Mouse (Mus musculus): ENCODE data around the gene Fastkd5. TPM values are rescaled to one million over a fixed set of nuclear protein-coding genes. Genes with fewer than 3 reads are reported as not detected.
"Not testable (repeated sequence)": the region's sequence is repeated elsewhere in the genome, so short reads cannot be mapped to it uniquely, and the experiment has no call there.

Gene Fastkd5
- 1 to 10 TPM; 5.4 to 6.1 TPM for total RNA-seq (2021)
- long read RNA-seq, experiment 1, partial matches to known transcripts: 0 of 2 reads
- long read RNA-seq, experiment 1, other reads (novel, unspliced or antisense): 0 of 2 reads
- long read RNA-seq, experiment 2, partial matches to known transcripts: 0 of 5 reads
- long read RNA-seq, experiment 2, other reads (novel, unspliced or antisense): 3 of 5 reads

DNA sequence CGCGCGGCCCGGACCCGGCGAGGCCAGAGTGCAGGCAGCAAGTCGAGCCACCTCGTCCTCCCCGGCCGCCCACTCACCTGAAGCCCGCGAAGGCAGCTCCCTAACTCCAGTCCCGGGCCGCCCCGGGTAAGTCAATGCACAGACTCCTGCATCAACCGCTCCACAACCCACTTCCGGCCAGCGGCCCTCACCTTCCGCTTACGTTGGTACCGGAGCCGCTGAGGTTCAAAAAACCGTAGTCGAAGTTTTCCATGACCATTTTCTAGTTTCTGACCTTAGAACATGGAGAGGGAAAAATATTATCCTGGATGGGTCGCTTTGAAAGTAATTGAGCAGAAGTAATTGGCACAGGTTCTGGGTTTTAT lies at the start of gene Fastkd5, which contains the start of gene Ubox5:
Gene Fastkd5, minus strand, starts transcription at position 189 of the 365 bp plus-strand sequence.
Gene Ubox5, minus strand, starts transcription at position 200 of the 365 bp plus-strand sequence.
- DNase-seq: peak; percentile 90
- intact Hi-C loops (cut with DNase I; ENCODE audit: low total_unique reads): no loop called here

DNA sequence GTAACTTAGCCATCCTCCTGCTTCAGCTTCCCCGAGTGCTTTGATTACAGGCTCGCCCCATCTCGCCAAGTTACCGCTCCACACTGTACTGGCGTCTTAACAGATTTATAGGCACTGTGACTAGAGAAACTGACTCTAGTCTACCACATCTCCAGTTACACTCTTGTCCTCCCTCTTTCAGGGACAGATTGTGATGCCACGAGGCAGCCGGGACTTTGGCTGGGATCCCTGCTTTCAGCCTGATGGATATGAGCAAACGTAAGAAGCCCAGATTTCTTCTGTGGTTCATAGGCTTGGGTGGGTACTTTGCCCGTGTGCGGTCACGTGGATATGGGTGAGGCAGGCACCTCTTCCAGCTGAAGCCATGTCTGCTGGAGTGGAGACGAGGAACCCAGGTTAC lies 49.3 kb upstream of the Fastkd5 start:
- DNase-seq: no peak
- intact Hi-C loops (cut with DNase I; ENCODE audit: low total_unique reads): no loop called here

DNA sequence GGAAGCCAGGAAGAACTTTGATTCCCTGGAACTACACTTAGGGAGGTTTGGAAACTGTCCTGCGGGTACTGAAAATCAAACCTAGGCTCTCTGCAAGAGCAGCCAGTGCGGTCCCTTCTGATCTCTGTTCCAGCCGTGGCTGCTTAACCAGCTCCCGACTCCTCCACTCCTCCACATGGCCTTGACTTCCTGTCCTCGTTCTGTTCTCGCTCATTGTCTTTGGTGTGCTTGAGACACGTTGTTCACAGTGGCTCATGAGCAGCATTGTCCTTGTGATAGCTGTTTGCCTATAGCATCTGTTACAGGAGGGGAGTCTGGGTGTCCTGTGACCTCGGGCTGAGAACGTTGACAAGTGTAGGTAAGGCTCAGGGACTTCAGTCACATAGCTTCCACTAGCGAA lies 47.4 kb upstream of the Fastkd5 start:
- no peak for DNase-seq
- intact Hi-C loops (cut with DNase I; ENCODE audit: low total_unique reads): no loop called here

DNA sequence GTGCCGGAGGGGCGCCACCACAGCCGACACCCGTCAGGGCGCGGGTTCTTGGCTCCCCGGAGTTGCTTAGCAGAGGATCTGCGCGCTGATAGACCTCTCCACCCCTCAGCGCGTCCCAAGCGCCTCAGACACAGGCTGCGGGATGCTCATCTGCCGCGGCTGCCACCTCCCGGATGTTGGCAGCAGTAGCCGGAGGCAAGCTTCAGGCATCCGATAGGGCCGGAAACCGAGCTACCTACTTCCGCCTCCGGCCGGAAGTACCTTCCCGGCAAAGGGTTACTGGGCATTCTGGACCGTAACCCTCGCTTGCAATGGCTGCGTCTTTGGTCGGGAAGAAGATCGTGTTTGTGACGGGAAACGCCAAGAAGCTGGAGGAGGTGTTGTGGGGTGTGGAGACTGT lies 37.7 kb upstream of the Fastkd5 start, which contains the start of gene Itpa:
Gene Itpa, plus strand, starts transcription at position 52 of the 400 bp plus-strand sequence.
- peak; percentile 89 for DNase-seq
- intact Hi-C loops (cut with DNase I; ENCODE audit: low total_unique reads): no loop called here

DNA sequence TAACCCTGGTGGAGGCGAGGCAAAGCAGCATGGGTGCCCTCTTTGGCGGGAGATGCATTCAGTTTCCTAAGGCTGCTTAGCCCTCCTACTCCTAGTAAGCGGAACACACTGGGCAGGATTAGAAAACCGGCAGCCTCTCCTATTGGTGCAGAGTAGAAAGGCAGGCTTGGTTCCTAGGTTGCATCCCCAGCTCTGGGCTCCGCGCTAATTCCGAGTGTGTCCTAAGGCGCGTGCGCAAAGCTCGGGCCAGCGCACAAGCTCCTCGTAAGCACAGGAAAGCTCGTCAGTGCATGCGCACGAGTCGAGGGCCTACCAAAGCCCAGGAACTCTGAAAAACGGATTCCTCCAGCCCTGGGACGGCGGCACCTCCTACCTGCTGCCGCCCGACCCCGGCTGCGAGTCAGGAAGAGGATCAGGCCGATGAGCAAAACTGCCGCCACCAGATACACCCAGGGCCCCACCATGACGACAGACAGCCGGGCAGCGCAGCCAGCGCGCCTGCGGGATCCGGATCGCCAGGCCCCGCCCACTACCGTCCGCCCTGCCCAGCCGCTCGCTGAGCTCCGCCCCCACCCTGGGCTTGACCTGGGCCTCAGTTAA lies 34.4 kb upstream of the Fastkd5 start, which contains the start of gene Ddrgk1:
Gene Ddrgk1, minus strand, starts transcription at position 558 of the 600 bp plus-strand sequence.
- intact Hi-C loops (cut with DNase I; ENCODE audit: low total_unique reads): no loop called here

DNA sequence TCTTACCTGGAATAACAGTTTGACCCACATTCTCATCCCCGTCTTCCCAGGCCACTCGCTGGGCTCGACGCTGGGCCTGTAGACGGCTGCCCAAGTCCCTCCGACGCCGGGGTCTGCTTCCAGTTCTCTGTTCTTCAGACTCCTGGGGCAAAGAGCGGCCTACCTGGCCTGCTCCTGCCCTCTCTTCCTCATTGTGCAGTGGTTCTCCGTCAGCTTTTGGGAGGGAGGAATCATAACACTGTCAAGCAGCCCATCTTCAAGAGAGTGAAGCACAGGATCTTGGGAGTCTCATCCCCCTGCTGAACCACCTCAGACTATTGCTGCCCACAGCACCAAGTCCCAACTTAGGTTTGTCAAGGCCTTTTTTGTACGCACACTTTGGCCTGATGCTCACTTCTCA lies 33.5 kb upstream of the Fastkd5 start:
- intact Hi-C loops (cut with DNase I; ENCODE audit: low total_unique reads): no loop called here
- no peak for DNase-seq

More for the DNA sequence above, 34.4 kb upstream of the Fastkd5 start, which contains the start of gene Ddrgk1:
- DNase-seq: peak; percentile 93

DNA sequence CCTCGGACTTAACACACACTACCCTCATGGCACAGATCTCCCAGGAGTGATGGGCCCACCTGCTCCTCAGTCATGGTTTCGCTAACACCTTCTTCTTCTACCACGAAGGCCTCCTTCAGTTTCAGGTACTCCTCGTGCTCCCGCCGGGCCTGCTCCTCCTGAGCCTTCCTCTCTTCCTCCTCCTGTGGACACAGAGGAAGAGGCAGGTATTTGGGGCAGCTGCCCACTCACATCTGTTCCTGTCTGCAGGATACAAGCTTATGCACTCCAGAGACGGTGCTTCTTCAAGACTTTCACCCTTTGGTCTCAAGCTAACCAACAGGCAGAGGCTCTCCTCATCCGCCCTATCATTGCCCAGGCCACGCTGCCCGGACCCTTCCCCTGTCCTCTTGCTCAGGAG lies 28.7 kb upstream of the Fastkd5 start:
- no peak for DNase-seq
- intact Hi-C loops (cut with DNase I; ENCODE audit: low total_unique reads): no loop called here

DNA sequence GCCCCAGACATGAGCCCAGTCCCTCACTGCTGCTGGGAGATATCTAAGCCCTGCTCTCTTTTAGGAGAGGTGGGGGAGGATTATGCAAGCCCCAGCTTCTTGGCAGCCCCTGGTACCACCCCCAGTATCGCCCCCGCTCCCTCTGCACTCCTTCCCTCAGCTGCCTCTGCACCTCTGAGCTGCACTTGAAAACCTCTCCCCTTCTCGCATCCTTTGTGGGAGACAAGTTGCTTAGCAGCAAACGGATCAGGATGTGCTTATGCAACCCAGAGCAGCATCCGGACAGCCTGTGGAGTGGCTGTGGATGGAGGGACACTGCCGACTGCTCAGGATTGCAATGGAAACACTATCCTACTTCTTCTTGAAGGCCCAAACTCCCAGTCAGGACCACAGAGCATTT lies 27.7 kb upstream of the Fastkd5 start:
- no peak for DNase-seq
- intact Hi-C loops (cut with DNase I; ENCODE audit: low total_unique reads): no loop called here

DNA sequence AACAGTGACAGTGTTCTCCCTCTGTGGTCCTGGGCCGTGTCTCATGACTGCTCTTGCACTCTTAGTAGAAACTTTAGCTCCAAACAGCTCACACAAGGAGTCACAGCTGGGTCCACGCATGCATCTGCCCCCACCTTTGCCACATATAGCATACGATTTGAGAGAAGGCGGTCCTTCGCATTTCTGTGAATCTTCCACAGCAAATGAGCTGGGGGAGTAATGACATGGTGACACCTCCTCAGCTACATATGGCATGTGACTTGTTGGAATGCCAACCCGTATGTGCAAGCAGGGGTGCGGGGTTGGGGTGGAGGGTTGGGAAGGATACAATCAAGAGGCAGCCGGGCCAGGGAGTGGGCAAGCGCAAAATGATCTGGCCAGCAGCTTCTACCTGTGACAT lies 26.7 kb upstream of the Fastkd5 start:
- intact Hi-C loops (cut with DNase I; ENCODE audit: low total_unique reads): no loop called here
- DNase-seq: no peak

DNA sequence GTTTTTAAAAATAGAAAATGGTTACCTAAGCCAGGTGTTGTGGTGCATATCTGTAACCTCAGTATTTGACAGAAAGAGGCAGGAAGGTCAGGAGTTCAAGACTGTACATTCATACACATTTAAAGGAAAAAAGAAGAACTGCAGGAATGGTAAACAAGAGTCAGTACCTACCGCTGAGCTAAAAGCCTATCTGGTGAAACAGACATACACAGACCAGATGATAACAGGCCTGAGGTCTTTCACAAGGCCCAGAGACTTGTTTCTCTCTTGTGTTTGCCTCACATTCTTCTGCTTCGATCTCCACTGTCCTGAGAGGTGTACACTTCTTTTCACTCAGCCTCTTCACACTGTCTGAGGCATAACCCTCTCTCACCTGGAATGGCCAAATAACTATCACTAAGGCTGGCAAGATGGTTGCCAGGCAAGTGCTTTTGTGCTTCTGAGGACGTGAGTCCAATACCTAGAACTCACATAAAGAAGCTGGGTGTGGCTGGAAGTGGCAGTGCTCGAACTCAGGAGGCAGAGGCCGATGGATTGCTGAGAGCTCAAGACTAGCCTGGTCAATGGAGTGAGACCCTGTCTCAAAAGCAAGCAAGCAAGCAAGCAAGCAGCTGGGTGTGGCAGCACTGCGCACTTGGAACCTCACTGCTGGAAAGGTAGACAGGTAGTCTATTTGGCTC lies 26.0 kb upstream of the Fastkd5 start:
- intact Hi-C loops (cut with DNase I; ENCODE audit: low total_unique reads): no loop called here
- no peak for DNase-seq

DNA sequence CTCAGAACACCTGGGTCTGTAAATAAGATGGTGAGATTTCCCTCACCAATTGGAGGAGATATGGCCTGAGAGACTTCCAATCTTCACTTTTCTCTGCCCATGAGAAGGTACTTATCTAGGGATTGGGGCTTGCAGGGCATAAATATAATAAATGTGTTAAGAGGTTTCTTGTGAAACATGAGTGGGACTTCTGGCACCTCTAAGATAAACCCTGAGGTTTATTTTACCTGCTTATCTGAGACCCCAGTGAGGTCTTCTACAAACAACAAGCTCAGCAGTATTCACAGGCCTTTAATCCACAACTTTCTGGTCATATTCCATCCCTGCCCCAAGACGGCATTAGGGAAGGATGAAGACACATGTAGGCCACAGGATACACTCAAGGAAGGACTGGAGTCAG lies 23.9 kb upstream of the Fastkd5 start:
- no peak for DNase-seq
- intact Hi-C loops (cut with DNase I; ENCODE audit: low total_unique reads): no loop called here

DNA sequence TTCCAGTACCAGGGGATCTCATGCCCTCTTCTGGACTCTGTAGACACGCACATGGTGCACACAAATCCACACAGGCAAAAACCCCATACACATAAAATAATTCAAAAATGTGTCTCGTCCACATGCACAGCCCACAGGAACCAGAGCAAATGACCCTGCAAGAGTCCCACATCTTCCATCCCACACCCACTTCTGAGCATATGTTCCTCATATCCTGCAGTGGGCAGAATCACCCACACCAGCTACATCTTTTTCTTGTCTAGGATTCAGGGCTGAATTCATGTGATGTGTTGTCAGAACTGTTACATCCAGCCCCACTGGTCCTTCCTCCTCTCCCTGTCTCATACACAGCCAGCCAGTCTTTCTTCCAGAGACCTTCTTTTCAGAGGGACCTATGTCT lies 23.5 kb upstream of the Fastkd5 start:
- DNase-seq: no peak
- intact Hi-C loops (cut with DNase I; ENCODE audit: low total_unique reads): no loop called here

DNA sequence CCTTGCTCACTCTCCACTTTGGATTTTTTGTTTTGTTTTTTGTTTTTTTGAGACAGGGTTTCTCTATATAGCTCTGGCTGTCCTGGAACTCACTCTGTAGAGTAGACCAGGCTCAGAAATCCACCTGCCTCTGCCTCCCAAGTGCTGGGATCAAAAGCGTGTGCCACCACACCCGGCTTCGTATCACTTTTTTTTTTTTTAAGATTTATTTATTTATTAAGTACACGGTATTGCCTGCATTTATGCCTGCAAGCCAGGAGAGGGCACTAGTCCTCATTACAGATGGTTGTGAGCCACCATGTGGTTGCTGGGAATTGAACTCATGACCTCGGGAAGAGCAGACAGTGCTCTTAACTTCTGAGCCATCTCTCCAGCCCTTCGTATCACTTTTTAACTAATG lies 19.2 kb upstream of the Fastkd5 start:
- intact Hi-C loops (cut with DNase I; ENCODE audit: low total_unique reads); DNase-seq: not testable (repeated sequence)

DNA sequence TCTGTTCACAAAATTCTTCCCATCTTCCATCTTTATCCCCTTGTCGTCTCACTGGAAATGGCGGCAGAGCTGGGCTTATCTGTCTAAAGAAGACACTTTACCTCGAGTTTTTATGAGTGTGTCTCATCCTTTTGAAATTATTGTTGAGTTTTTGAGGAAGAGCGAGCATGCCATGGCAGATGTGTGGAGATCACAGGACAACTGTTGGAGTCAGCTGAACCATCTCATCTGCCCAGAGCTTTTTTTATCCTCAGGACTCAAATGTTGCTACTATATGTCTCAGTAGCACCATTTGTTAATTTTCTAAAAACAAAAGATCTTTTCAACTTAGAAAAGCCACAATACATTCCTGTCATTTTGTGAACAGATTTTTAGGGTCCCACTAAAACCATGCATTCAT lies 15.4 kb upstream of the Fastkd5 start:
- intact Hi-C loops (cut with DNase I; ENCODE audit: low total_unique reads): no loop called here
- DNase-seq: no peak

DNA sequence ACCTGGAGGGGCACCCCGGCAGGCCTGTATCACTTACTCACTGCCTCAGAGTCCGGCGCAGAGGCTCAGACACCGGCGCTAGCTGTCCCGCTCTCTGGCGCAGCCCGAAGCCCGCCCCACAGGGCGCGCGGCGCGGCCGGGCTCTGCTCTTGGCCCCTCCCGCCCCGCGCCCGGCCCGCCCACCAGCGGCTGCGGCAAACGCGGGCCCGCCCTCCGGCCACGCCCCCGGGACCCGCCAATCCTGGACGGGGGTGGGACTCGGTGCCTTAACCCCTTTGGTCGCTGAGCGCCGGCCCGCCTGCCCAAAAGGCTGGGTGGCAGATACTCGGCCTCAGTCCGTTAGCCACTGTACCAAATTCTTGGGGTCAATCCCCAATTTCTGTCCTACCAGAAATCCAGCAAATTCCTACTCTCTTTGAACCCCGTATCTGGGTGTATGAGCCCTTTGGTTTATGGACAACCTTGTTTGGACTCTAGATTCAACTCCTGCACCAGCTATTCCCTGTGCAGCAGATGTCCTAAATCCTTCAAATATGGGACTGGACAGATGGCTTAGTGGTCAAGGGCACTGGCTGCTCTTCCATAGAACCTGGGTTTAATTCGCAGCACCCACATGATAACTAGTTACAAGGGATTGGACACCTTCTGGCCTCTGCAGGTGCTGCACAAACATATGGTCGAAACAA lies 13.0 kb upstream of the Fastkd5 start, which contains the start of gene Lzts3:
Gene Lzts3, minus strand, starts transcription at position 120 of the 686 bp plus-strand sequence.
- intact Hi-C loops (cut with DNase I; ENCODE audit: low total_unique reads): no loop called here
- peak; percentile 96 for DNase-seq

DNA sequence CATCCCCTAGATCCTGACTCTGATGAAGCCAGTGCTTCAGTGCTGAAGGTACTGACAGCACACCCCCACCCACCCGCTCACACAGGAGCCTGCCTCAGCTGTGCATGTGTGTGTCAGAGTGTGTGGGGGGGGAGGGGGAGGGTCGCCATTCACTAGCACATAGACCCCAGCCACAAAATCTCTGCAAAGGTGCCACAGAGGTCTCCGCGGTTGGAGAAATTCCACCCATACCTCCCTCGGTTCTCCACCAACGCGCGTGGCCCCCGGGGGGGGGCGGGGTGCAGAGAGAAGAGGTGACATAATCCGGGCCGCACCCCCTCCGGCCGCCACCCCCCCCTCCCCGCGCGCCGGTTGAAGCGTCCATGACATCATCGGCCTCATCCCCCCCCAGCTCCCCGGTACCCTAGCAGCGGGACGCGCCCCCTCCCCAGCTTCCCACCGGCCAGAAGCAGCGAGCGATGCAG lies 12.4 kb upstream of the Fastkd5 start:
- intact Hi-C loops (cut with DNase I; ENCODE audit: low total_unique reads): no loop called here
- DNase-seq: no peak

DNA sequence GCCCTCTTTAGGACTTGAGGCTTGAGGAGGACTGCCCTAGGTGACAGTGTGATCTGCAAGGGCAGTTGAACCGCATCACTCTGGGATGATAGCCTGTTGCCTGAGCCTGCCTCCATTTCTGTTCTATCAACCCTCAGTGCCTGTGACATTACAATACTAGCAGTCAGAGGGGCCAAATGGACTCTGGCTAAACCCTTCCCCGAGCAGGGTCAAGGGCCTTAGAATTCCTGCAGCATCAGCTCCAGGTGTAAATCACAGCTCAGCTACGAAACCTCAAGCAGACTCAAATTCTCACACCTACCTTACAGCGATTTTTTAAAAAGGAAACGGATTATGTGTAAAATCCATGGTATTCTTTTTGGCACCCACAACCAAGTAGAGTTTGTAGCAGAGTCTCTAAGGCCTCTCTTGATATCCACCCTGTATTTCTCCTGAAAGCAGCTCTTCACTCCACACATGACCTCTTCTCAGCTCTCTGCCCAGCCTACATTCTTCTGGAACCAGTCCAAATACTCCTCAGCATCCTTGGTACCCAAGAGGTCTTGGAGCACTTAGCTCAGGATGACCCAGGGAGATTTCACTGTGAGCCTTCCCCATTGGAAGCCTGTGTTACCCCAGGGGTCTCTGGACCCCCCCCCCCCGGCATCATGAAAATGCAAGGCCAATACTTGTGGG lies 11.7 kb upstream of the Fastkd5 start:
- DNase-seq: no peak
- intact Hi-C loops (cut with DNase I; ENCODE audit: low total_unique reads): no loop called here

DNA sequence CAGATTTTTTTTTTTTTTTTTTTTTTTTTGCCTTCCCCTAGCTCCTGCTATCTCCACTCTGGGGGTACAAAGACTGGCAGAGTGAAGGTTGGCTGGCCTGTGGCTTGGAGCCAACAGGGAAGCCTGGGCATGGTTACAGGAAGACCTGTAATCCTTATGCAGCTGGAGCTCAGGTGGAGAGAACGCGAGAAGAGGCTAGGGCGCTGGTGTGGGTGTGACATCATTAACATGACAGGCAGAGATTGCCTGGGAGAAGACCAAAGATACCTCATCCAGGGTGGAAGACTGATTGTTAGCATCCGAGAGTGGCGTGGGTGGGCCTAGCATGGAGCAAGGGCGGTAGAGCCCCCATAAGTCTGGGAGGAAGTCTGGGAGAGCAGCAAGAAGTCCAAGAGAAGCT lies 9.4 kb upstream of the Fastkd5 start:
- DNase-seq: no peak
- intact Hi-C loops (cut with DNase I; ENCODE audit: low total_unique reads): no loop called here

DNA sequence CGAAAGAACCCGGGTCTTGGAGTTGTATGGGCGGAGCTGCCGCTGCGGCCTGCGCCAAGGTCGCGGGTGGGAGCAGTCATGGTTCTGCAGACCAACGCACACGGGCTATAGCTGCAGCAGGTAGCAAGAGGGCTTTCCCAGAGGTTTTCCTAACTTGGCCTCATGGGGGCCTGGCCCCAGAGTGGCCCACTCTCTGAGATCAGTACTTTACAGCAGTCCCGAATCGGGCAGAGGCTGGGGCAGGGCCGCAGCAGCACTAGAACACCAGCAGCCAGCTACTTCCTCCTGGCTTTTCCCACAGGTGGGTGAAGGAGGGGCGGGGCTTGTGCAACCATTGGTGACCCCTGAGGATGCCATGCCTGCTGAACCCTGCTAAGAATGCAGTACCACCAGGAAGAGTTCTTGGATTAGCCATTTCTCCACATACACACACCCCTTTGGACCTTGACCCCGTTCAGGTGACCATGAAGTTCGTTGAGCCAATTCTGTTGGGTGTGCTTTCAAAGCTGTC lies 8.3 kb upstream of the Fastkd5 start:
- intact Hi-C loops (cut with DNase I; ENCODE audit: low total_unique reads): no loop called here
- no peak for DNase-seq

Data from gastrocnemius, postnatal 14 days (tissue).